Mouse (Mus musculus) ES-E14 (cell line): ENCODE measurements around the gene Lsm2.

Experiments
- CHD2 ChIP-seq: IDR thresholded peaks from 2 replicates; pipeline ENCODE4 v1.6.1; 2014; ENCODE audit warnings: mild to moderate bottlenecking, low read depth, low read length, inconsistent platforms
- ZC3H11A ChIP-seq: IDR thresholded peaks from 2 replicates; pipeline ENCODE4 v1.6.1; 2012; ENCODE audit warnings: low read depth, mild to moderate bottlenecking, inconsistent platforms, low read length, borderline replicate concordance
- ZNF384 ChIP-seq: IDR thresholded peaks from 2 replicates; pipeline ENCODE4 v1.6.1; 2012; ENCODE audit warnings: low read depth, low read length, inconsistent platforms

GRCm38 (mm10) chr17:35020551-35020950 is 38.9 kb downstream of the Lsm2 start:
- TF ChIP-seq ZNF384: no peak
- TF ChIP-seq ZC3H11A: no peak
- TF ChIP-seq CHD2: no peak
